ENCODE assay signal across 22 mouse cellular contexts in the genomic region with DNA sequence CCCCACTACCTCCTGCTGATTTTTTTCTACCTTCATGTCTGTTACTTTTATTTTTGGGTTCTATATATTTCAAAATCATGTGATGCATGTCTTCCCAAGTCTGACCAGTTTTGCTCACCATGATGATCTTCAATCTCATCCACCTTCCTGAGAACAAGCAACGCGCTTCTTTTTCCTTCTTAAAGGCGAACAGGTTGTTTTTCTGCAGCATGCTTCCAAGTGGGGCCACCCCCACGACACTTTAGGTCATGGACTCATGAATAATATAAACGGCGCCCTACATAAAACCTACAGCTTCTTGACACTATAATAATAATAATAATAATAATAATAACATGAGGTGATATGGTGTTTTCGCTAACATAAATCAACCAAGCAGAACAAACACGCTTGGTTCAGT. TPM values are rescaled to one million over a fixed set of nuclear protein-coding genes. Genes with fewer than 3 reads are reported as not detected.
A peak's percentile ranks its signal among the peaks of the same experiment; 100 is the strongest.
DNase-seq lines count a peak whose midpoint lies in the region; ATAC-seq lines count a peak whose summit lies in the region.
"Had no signal": no experiment of that assay in that cellular context is flagged by ENCODE, and none has a peak within 500 bp of the region (broad histone marks: within the 10 kb centered on the region; RNA-seq: fewer than 3 reads in every experiment).

No protein-coding gene starts in this region.

- H3K4me2 ChIP-seq in heart, embryonic 12.5 days: no peak overlapping the region
- no peak overlapping the region for H3K4me2 ChIP-seq in midbrain, embryonic 11.5 days

- H3K9me3 ChIP-seq in heart, embryonic 10.5 days: no peaks in the 10 kb centered on the region; the same call in 1 of the 2 replicates
- H3K9me3 ChIP-seq in heart, embryonic 12.5 days (replicated peaks): no peaks in the 10 kb centered on the region
- H3K9me3 ChIP-seq in midbrain, embryonic 11.5 days (ENCODE audit: control insufficient read depth, low read length): no peaks in the 10 kb centered on the region
- H3K9me3 ChIP-seq in midbrain, embryonic 10.5 days (replicated peaks): no peaks in the 10 kb centered on the region
- H3K9me3 ChIP-seq: G1E had no signal

- H3K4me3 ChIP-seq in heart, embryonic 10.5 days: no peak overlapping the region
- H3K4me3 ChIP-seq in heart, embryonic 12.5 days: no peak overlapping the region
- H3K4me3 ChIP-seq in midbrain, embryonic 11.5 days (ENCODE audit: low read depth, low read length): no peak overlapping the region
- H3K4me3 ChIP-seq in midbrain, embryonic 10.5 days: no peak overlapping the region

- DNase-seq in heart, adult 11 months: peak; percentile 35
- DNase-seq in heart, postnatal 14 days: no peak
- DNase-seq in heart, embryonic 10.5 days (ENCODE audit: low spot score): peak; percentile 57
- peak; percentile 51 for DNase-seq in midbrain, embryonic 11.5 days (ENCODE audit: low spot score, missing footprints)
- DNase-seq in midbrain, embryonic 10.5 days (ENCODE audit: low spot score): no peak
- DNase-seq: adrenal gland, adult 2 months; adrenal gland, adult 8-10 months; adrenal gland, postnatal 10 days; adrenal gland, postnatal 14 days; adrenal gland, postnatal 25 days; adrenal gland, postnatal 36 days; B cell, adult 2 months; cerebellum, adult 11 months; cerebellum, adult 11-12 months; cerebellum, adult 18-20 months had no signal

- intact Hi-C loops in heart, postnatal 14 days (cut with DNase I): no loop called here

- no peak overlapping the region for H3K27ac ChIP-seq in heart, embryonic 10.5 days
- no peak overlapping the region for H3K27ac ChIP-seq in heart, embryonic 12.5 days (ENCODE audit: poor library complexity, severe bottlenecking)
- H3K27ac ChIP-seq in midbrain, embryonic 11.5 days (ENCODE audit: low read depth, low read length): no peak overlapping the region
- no peak overlapping the region for H3K27ac ChIP-seq in midbrain, embryonic 10.5 days (replicated peaks)

- WGBS in heart, embryonic 10.5 days: 92% methylated on average over 8 of the region's 8 CpGs
- 89% methylated on average over 8 of the region's 8 CpGs for WGBS in heart, embryonic 12.5 days
- 95% methylated on average over 8 of the region's 8 CpGs for WGBS in midbrain, embryonic 11.5 days
- 95% methylated on average over 8 of the region's 8 CpGs for WGBS in midbrain, embryonic 10.5 days

- no peaks in the 10 kb centered on the region for H3K36me3 ChIP-seq in heart, embryonic 10.5 days
- no peaks in the 10 kb centered on the region for H3K36me3 ChIP-seq in heart, embryonic 12.5 days
- H3K36me3 ChIP-seq in midbrain, embryonic 11.5 days (ENCODE audit: control insufficient read depth, insufficient read depth, low read length): no peaks in the 10 kb centered on the region
- H3K36me3 ChIP-seq in midbrain, embryonic 10.5 days: no peaks in the 10 kb centered on the region
- H3K36me3 ChIP-seq: G1E had no signal

- H3K4me1 ChIP-seq in heart, embryonic 10.5 days: peaks cover 16% of the 10 kb centered on the region
- peaks cover 16% of the 10 kb centered on the region for H3K4me1 ChIP-seq in heart, embryonic 12.5 days (replicated peaks)
- peaks cover 13% of the 10 kb centered on the region for H3K4me1 ChIP-seq in midbrain, embryonic 11.5 days (ENCODE audit: control insufficient read depth, insufficient read depth, low read length)
- H3K4me1 ChIP-seq in midbrain, embryonic 10.5 days: peaks cover 37% of the 10 kb centered on the region

- no peaks in the 10 kb centered on the region for H3K27me3 ChIP-seq in heart, embryonic 10.5 days (ENCODE audit: insufficient read depth, poor library complexity, severe bottlenecking)
- H3K27me3 ChIP-seq in heart, embryonic 12.5 days (replicated peaks): no peaks in the 10 kb centered on the region
- H3K27me3 ChIP-seq in midbrain, embryonic 11.5 days (ENCODE audit: control insufficient read depth, insufficient read depth, low read length): no peaks in the 10 kb centered on the region
- H3K27me3 ChIP-seq in midbrain, embryonic 10.5 days (ENCODE audit: low read depth, poor library complexity, severe bottlenecking): no peaks in the 10 kb centered on the region
- H3K27me3 ChIP-seq: CH12.LX, Patski had no signal

- no peak for ATAC-seq in heart, embryonic 12.5 days (ENCODE audit: insufficient number of reproducible peaks, low FRiP score)
- ATAC-seq in midbrain, embryonic 11.5 days (ENCODE audit: low FRiP score): no peak
- ATAC-seq: activated CD4-positive, CD25-positive, alpha-beta regulatory T cell, adult 4 months; CD4-positive, CD25-positive, alpha-beta regulatory T cell, adult 4 months; Patski had no signal

- no peak overlapping the region for H3K9ac ChIP-seq in heart, embryonic 12.5 days
- H3K9ac ChIP-seq in midbrain, embryonic 11.5 days (ENCODE audit: low read length): no peak overlapping the region

RNA-seq across cellular contexts. Expression of gene Ccdc3, which starts 23.2 kb away (rescaled TPM):
- total RNA-seq in heart, postnatal 14 days (2021): 1 to 10 TPM; 5.2 to 6.0 TPM
- 3.4 and 5.3 TPM in 2 replicates for polyA plus RNA-seq in heart, embryonic 10.5 days (2016; fragmentation: Nextera tagmentation; extraction: Ambion mirVana)
- 14.2 and 16.2 TPM in 2 replicates for polyA plus RNA-seq in heart, embryonic 12.5 days (2016; fragmentation: Nextera tagmentation; extraction: Ambion mirVana)
- 4.3 and 5.1 TPM in 2 replicates for polyA plus RNA-seq in midbrain, embryonic 11.5 days (2014; fragmentation: Nextera tagmentation; extraction: Ambion mirVana)
- polyA plus RNA-seq in midbrain, embryonic 10.5 days (2016; fragmentation: Nextera tagmentation; extraction: Ambion mirVana): 3.6 and 4.4 TPM in 2 replicates
- total RNA-seq: CH12.LX, G1E, MEL had no signal
- polyA plus RNA-seq: activated CD4-positive, CD25-positive, alpha-beta regulatory T cell, adult 4 months; CD4-positive, CD25-positive, alpha-beta regulatory T cell, adult 4 months; G1E had no signal

RNA-seq across cellular contexts. Expression of gene Optn, which starts 50.5 kb away (rescaled TPM):
- 10 to 100 TPM; 41.8 to 44.0 TPM for total RNA-seq in heart, postnatal 14 days (2021)
- 10.0 and 13.2 TPM in 2 replicates for polyA plus RNA-seq in heart, embryonic 10.5 days (2016; fragmentation: Nextera tagmentation; extraction: Ambion mirVana)
- 17.1 and 17.5 TPM in 2 replicates for polyA plus RNA-seq in heart, embryonic 12.5 days (2016; fragmentation: Nextera tagmentation; extraction: Ambion mirVana)
- polyA plus RNA-seq in midbrain, embryonic 11.5 days (2014; fragmentation: Nextera tagmentation; extraction: Ambion mirVana): 4.3 and 5.2 TPM in 2 replicates
- polyA plus RNA-seq in midbrain, embryonic 10.5 days (2016; fragmentation: Nextera tagmentation; extraction: Ambion mirVana): 3.4 and 4.4 TPM in 2 replicates

Comparison
In these comparisons a context has a peak if more than half of its experiments do, and no peak if none do; other contexts are left out.
1. DNase-seq: peak in heart, adult 11 months (single experiment), heart, embryonic 10.5 days (single experiment) and midbrain, embryonic 11.5 days (single experiment); none in heart, postnatal 14 days (0 of 2) and midbrain, embryonic 10.5 days (single experiment).